Mouse (Mus musculus) stomach, embryonic 14.5 days (tissue): Measurements from ENCODE around the gene Uqcr11. TPM values are rescaled to one million over a fixed set of nuclear protein-coding genes. Genes with fewer than 3 reads are reported as not detected.

Source experiments
- ATAC-seq: fragments of 200-750 bp; cut with Nextera tagmentation; 2 replicates; pipeline ENCODE4 v1.8.0; 2017; ENCODE audit warnings: low read depth, moderate TSS enrichment; ENCODE audit not compliant: insufficient number of reproducible peaks, insufficient read depth, low FRiP score
- H3K27ac ChIP-seq: fragments of 300-500 bp; sonication (generic); 2 replicates; pipeline ENCODE4 v1.5.1; 2014; ENCODE audit warnings: mild to moderate bottlenecking, low read length, moderate library complexity, mixed read lengths
- H3K27me3 ChIP-seq: fragments of 300-500 bp; sonication (generic); 2 replicates; pipeline ENCODE4 v1.6.1; 2014; ENCODE audit warnings: low read length, control low read depth, mixed read lengths; ENCODE audit not compliant: control insufficient read depth, insufficient read depth
- H3K36me3 ChIP-seq: fragments of 300-500 bp; sonication (generic); 2 replicates; pipeline ENCODE4 v1.6.1; 2014; ENCODE audit warnings: mild to moderate bottlenecking, control low read depth, low read length, moderate library complexity, mixed read lengths; ENCODE audit not compliant: control insufficient read depth, insufficient read depth
- H3K4me1 ChIP-seq: fragments of 300-500 bp; sonication (generic); 2 replicates; pipeline ENCODE4 v1.6.1; 2014; ENCODE audit warnings: low read length, control low read depth, mixed read lengths; ENCODE audit not compliant: control insufficient read depth, insufficient read depth
- H3K4me2 ChIP-seq: fragments of 300-500 bp; sonication (generic); replicated peaks from 2 replicates; pipeline ENCODE4 v1.6.1; 2014; ENCODE audit warnings: low read depth, low read length, control low read depth
- H3K4me3 ChIP-seq: fragments of 300-500 bp; sonication (generic); 2 replicates; pipeline ENCODE4 v1.5.1; 2014; ENCODE audit warnings: low read depth, low read length, control low read depth
- H3K9ac ChIP-seq: fragments of 300-500 bp; sonication (generic); replicated peaks from 2 replicates; pipeline ENCODE4 v1.6.1; 2014; ENCODE audit warnings: low read depth, mild to moderate bottlenecking, control low read depth, low read length, moderate library complexity, mixed read lengths
- H3K9me3 ChIP-seq: fragments of 300-500 bp; sonication (generic); 2 replicates; pipeline ENCODE4 v1.6.1; 2016; ENCODE audit warnings: low read depth, low read length, control low read depth; ENCODE audit not compliant: control insufficient read depth
- WGBS: fragments of 180-500 bp; shearing (Covaris S2); extraction: QIAGEN DNeasy Blood & Tissue Kit; methylation state at CpG from one replicate; pipeline ENCODE4 v1.1.7; 2014; 5-methylcytosine and 5-hydroxymethylcytosine counted together
- polyA plus RNA-seq: library from polyadenylated mRNA; unstranded; fragments of >200 nt; fragmentation: Nextera tagmentation; extraction: Ambion mirVana; gene quantifications from 2 replicates; pipeline ENCODE4 v1.2.1, GENCODE M21; 2014

Gene Uqcr11
- polyA plus RNA-seq, 1 experiment from 2014 or later, result 784 TPM

DNA sequence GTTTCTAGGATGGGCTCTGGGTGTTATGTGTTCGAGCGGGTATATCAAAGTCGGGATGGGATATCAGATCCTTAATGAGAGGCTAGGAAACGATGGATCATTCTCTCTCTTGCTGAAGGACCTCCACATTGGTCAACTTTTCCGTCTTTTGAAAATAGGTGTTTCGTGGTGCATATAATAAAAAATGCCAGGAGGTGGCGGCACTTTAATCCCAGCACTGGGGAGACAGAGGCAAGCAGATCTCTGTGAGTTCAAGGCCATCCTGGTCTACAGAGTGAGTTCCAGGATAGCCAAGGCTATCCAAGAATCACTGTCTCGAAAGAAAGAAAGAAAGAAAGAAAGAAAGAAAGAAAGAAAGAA is 27.6 kb upstream of the Uqcr11 start:
- H3K9ac ChIP-seq, result no peak overlapping the region
- WGBS, result 12% methylated on average over 8 of the region's 8 CpGs
- peak overlapping the region; percentile 17; the same call in 1 of the 2 replicates for H3K4me2 ChIP-seq
- H3K27me3 ChIP-seq, result no peaks in the 10 kb centered on the region
- H3K27ac ChIP-seq, result no peak overlapping the region
- H3K4me3 ChIP-seq, result peak overlapping the region; percentile 5; the same call in 1 of the 2 replicates
- peaks cover 15% of the 10 kb centered on the region for H3K36me3 ChIP-seq
- peaks cover 19% of the 10 kb centered on the region; the same call in 1 of the 2 replicates for H3K4me1 ChIP-seq
- no peak for ATAC-seq
- H3K9me3 ChIP-seq, result no peaks in the 10 kb centered on the region

DNA sequence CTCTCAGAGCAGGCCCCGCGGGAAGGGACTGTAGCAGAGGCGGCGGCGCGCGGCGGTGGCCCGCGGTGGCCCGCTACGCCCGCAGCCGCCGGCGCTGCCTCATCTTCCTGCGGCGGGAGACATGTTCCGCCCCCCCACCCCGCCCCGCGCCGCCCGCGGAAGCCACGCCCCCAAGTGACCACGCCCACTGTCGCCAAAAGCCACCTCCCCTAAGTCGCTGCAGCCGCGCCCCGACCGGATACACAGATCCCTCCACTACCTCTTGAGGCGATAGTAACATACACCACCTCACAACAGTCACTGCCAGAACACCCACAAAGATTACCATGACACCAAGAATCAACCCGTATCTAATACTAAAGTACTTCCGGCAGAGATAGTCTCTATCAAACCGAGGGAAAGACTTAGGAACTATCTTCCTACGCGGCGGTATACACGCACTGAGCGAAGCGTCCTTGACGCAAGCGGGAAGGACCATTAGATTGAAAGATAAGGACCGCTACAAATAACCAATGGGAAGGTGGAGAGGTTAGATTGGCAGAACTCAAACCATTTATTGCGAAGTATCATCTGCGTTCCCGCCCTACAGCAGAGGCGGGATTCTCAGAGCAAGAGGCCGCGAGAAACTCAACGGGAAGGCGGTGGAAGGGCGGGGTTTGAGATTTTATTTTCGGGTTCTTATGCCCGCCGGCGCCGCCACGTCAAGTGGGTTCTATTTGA is 27.0 kb upstream of the Uqcr11 start, which contains the start of gene Tcf3:
TSS of gene Tcf3 (minus strand) at position 135 of the 720 bp plus-strand sequence.
- Histone ChIP-seq H3K9me3 (no peaks in the 10 kb centered on the region), H3K27me3 (no peaks in the 10 kb centered on the region), H3K9ac (peak within 1 kb of the TSS; percentile 99), H3K36me3 (peaks cover 20% of the 10 kb centered on the region), H3K4me2 (peak within 1 kb of the TSS; percentile 97), H3K4me3 (peak within 1 kb of the TSS; percentile 98), H3K4me1 (peaks cover 19% of the 10 kb centered on the region; the same call in 1 of the 2 replicates), H3K27ac (peak within 1 kb of the TSS; percentile 89)
- peak; percentile 91 for ATAC-seq
- under 1% methylated on average over 59 of the region's 61 CpGs for WGBS

DNA sequence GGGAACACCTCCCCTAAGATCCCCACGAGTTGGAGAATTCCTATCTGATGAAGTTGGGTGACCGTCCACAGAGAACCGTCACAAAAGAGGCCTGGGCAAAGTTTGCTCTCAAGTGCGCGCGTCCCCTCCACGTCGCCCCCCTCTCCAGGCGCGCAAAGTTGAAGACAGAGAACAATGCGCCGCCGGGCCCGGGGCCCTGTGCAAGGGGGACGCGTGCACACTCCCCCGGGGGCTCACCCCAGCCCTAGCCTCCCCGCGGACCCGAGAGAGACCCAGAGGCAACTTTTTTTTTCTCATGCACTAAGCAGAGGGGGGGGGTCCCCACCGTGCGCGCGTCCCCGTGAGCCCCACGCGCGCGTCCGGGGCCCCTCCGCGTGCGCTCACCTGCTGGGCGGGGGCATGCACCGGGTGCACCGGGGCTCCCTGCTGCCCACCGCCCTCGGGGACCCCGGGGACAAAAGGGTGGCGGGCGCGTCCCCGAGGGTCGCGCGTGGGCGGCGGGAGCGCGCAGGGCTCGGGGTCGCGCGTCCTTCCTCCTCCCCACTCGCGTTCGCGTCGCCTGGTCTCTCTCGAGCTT is 26.4 kb upstream of the Uqcr11 start:
- under 1% methylated on average over 44 of the region's 60 CpGs for WGBS
- peak; percentile 12; the same call in 1 of the 2 replicates for ATAC-seq
- H3K9ac ChIP-seq, result peak overlapping the region; percentile 99
- H3K36me3 ChIP-seq, result peaks cover 26% of the 10 kb centered on the region
- peak overlapping the region; percentile 98 for H3K4me3 ChIP-seq
- peak overlapping the region; percentile 89 for H3K27ac ChIP-seq
- H3K4me1 ChIP-seq, result peaks cover 18% of the 10 kb centered on the region; the same call in 1 of the 2 replicates
- H3K9me3 ChIP-seq, result no peaks in the 10 kb centered on the region
- peak overlapping the region; percentile 97 for H3K4me2 ChIP-seq
- no peaks in the 10 kb centered on the region for H3K27me3 ChIP-seq

DNA sequence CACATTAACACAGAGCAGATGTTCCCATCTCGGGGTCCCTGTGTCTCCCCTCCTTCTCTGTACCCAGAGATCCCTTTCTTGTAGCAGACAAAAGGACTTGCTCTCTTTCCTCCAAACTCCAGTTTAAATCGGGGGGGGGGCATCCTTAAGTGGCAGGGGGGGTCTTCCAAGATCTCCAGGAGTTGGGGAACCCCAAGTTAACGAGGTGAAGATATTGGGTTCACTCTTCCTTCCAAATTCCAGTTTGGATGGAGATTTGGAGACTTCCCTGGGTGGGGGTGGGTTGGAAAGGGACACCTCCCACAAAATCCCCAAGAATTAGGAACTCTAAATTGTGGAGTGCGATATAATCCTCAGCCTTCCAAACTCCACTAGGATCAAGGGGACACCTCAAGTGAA is 25.8 kb upstream of the Uqcr11 start:
- peaks cover 32% of the 10 kb centered on the region for H3K36me3 ChIP-seq
- H3K4me2 ChIP-seq, result peak overlapping the region; percentile 97
- H3K27me3 ChIP-seq, result no peaks in the 10 kb centered on the region
- WGBS, result 0% methylated on average over 4 of the region's 4 CpGs
- H3K9ac ChIP-seq, result peak overlapping the region; percentile 99
- no peaks in the 10 kb centered on the region for H3K9me3 ChIP-seq
- ATAC-seq, result no peak
- peak overlapping the region; percentile 89 for H3K27ac ChIP-seq
- peaks cover 17% of the 10 kb centered on the region; the same call in 1 of the 2 replicates for H3K4me1 ChIP-seq
- peak overlapping the region; percentile 98 for H3K4me3 ChIP-seq

DNA sequence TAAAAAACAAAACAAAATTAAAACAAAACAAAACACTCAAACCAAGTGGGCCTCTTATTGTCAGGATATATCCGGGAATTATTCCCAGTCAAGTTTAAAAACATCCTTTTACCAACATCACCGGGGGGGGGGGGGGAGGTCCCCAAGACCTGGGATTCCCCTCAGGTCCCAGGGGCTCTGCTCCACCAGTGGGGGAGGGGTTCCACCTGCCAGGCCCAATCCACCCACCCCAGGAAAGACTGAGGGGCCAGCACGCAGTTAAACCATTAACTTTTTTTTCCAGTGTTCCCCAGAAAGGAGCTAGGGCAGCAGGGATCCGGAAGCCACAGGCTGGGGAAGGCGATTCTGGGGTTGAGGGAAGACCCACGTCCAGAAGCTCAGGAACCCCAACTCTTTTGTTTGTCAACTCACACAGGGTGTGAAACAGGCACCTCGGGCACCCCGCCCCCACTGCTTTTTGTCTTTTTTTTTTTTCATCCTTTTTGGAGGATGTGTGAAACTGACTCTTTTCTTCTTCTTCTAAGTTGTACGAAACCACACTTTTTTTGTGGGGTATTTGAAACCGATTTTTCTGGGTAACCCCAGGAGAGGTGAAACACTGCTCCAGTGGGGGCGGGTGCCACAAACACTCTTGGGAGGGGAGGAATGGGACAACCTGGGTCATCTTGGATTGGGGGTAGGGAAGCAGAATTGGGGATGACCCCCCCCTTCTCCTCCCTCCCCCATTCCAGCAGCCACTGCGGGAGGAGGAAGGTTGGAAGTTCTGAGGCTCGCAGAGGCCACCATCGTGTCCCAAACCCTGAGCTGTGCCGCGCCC is 25.1 kb upstream of the Uqcr11 start:
- peak overlapping the region; percentile 98 for H3K4me3 ChIP-seq
- no peaks in the 10 kb centered on the region for H3K9me3 ChIP-seq
- H3K27ac ChIP-seq, result peak overlapping the region; percentile 89; the same call in 1 of the 2 replicates
- no peak for ATAC-seq
- H3K4me2 ChIP-seq, result peak overlapping the region; percentile 97
- H3K9ac ChIP-seq, result peak overlapping the region; percentile 99
- WGBS, result 9% methylated on average over 16 of the region's 16 CpGs
- peaks cover 17% of the 10 kb centered on the region; the same call in 1 of the 2 replicates for H3K4me1 ChIP-seq
- peaks cover 39% of the 10 kb centered on the region for H3K36me3 ChIP-seq
- H3K27me3 ChIP-seq, result no peaks in the 10 kb centered on the region

GRCm38 (mm10) chr10:80430375-80430980 is 23.8 kb upstream of the Uqcr11 start:
- Histone ChIP-seq H3K4me3 (peak overlapping the region; percentile 98; the same call in 1 of the 2 replicates), H3K4me2 (no peak overlapping the region), H3K9ac (no peak overlapping the region), H3K27ac (no peak overlapping the region), H3K36me3 (peaks cover 52% of the 10 kb centered on the region), H3K27me3 (no peaks in the 10 kb centered on the region), H3K4me1 (peaks cover 11% of the 10 kb centered on the region; the same call in 1 of the 2 replicates), H3K9me3 (no peaks in the 10 kb centered on the region)
- ATAC-seq, result no peak
- 70% methylated on average over 7 of the region's 8 CpGs for WGBS

DNA sequence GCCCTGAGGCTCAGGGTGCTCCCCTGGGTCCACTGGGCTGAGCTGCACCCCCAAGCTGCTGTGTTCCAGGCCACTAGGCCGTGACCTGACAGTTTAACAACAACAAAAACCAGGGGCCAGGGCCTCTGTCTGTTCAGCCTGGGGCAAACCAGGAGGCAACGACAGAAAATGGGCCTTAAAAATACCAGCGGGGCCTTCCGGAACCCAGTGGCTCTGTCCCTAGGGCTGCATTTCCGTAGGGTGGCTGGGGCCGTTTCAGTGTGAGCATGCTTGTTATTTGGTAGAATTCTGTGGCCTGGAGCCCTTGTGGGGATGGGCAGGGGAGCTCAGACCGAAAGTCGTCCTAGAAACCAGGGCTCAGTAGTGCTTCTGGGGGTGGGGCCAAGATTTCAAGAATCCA is 23.2 kb upstream of the Uqcr11 start:
- no peaks in the 10 kb centered on the region for H3K27me3 ChIP-seq
- H3K4me3 ChIP-seq, result no peak overlapping the region
- peaks cover 11% of the 10 kb centered on the region; the same call in 1 of the 2 replicates for H3K4me1 ChIP-seq
- no peak overlapping the region for H3K4me2 ChIP-seq
- no peak for ATAC-seq
- no peak overlapping the region for H3K27ac ChIP-seq
- H3K9me3 ChIP-seq, result peaks cover 3% of the 10 kb centered on the region; the same call in 1 of the 2 replicates
- 88% methylated on average over 8 of the region's 8 CpGs for WGBS
- no peak overlapping the region for H3K9ac ChIP-seq
- peaks cover 58% of the 10 kb centered on the region for H3K36me3 ChIP-seq

DNA sequence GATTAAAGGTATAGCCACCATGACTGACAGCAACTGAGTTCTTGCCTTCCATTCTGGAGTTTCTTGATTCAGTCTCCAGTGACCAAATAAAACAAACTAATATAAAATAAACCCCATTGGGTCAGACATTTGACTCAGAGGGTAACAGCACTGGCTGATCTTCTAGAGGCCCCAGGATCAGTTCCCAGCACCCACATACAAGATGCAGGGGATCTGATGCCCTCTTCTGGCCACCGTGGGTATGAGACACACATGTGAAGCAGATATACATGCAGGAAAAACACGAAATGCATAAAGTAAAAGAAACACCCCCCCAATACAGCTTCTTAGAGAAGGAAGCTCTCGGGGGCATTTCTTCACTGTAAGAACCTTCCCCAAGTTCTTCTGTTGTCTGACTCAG is 18.4 kb upstream of the Uqcr11 start:
- 92% methylated on average over 3 of the region's 3 CpGs for WGBS
- Histone ChIP-seq H3K4me2 (no peak overlapping the region), H3K9me3 (peaks cover 3% of the 10 kb centered on the region; the same call in 1 of the 2 replicates), H3K4me1 (0 out of 2 replicates have a peak, but pooled peaks cover 2% of the 10 kb centered on the region), H3K27me3 (no peaks in the 10 kb centered on the region), H3K4me3 (no peak overlapping the region), H3K9ac (no peak overlapping the region), H3K36me3 (peaks cover 88% of the 10 kb centered on the region), H3K27ac (no peak overlapping the region)
- no peak for ATAC-seq
